Mouse (Mus musculus) neural tube, embryonic 12.5 days (tissue): Measurements from ENCODE around the gene Rsc1a1. TPM values are rescaled to one million over a fixed set of nuclear protein-coding genes. Genes with fewer than 3 reads are reported as not detected.

Source experiments
- ATAC-seq: fragments of 200-750 bp; cut with Nextera tagmentation; 2 replicates; pipeline ENCODE4 v1.8.0; 2017; ENCODE audit warnings: low read depth, mild to moderate bottlenecking, moderate TSS enrichment, moderate library complexity; ENCODE audit not compliant: low FRiP score
- H3K27ac ChIP-seq: fragments of 300-500 bp; sonication (generic); 2 replicates; pipeline ENCODE4 v1.5.1; 2016
- H3K27me3 ChIP-seq: fragments of 300-500 bp; sonication (generic); replicated peaks from 2 replicates; pipeline ENCODE4 v1.6.1; 2016; ENCODE audit warnings: mild to moderate bottlenecking
- H3K36me3 ChIP-seq: fragments of 300-500 bp; sonication (generic); 2 replicates; pipeline ENCODE4 v1.6.1; 2016; ENCODE audit warnings: mild to moderate bottlenecking
- H3K4me1 ChIP-seq: fragments of 300-500 bp; sonication (generic); 2 replicates; pipeline ENCODE4 v1.6.1; 2016
- H3K4me2 ChIP-seq: fragments of 300-500 bp; sonication (generic); replicated peaks from 2 replicates; pipeline ENCODE4 v1.6.1; 2016; ENCODE audit warnings: mild to moderate bottlenecking
- H3K4me3 ChIP-seq: fragments of 300-500 bp; sonication (generic); 2 replicates; pipeline ENCODE4 v1.5.1; 2016
- H3K9ac ChIP-seq: fragments of 300-500 bp; sonication (generic); 2 replicates; pipeline ENCODE4 v1.6.1; 2016; ENCODE audit warnings: mild to moderate bottlenecking
- H3K9me3 ChIP-seq: fragments of 300-500 bp; sonication (generic); 2 replicates; pipeline ENCODE4 v1.6.1; 2016; ENCODE audit warnings: mild to moderate bottlenecking
- WGBS: fragments of 180-500 bp; shearing (Covaris S2); methylation state at CpG from one replicate; pipeline ENCODE4 v1.1.7; 2016; 5-methylcytosine and 5-hydroxymethylcytosine counted together
- polyA plus RNA-seq: library from polyadenylated mRNA; unstranded; fragments of >200 nt; fragmentation: Nextera tagmentation; extraction: Ambion mirVana; gene quantifications from 2 replicates; pipeline ENCODE4 v1.2.1, GENCODE M21; 2016

Gene Rsc1a1
- polyA plus RNA-seq, 1 experiment from 2014 or later, result not detected

DNA sequence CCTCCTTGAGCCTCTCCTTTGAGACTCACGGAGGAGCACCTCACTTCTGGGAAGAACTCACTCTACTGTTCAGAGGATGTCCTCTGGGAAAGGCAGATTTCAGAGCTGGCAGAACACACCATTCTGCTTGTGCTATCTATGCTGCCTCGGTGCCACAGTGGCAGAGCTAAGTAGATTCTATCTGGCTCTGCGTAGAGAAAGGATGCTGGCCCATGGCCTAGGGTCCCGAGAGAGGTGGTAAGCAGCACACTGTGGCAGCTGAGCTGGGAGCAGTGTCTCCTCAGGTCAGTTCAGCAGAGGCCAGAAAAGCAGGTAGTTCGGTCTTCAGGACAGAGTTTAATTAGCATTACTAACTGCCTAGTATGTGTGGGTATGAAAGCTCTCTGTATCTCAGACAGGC lies 37.1 kb downstream of the Rsc1a1 start:
- no peak overlapping the region for H3K4me3 ChIP-seq

DNA sequence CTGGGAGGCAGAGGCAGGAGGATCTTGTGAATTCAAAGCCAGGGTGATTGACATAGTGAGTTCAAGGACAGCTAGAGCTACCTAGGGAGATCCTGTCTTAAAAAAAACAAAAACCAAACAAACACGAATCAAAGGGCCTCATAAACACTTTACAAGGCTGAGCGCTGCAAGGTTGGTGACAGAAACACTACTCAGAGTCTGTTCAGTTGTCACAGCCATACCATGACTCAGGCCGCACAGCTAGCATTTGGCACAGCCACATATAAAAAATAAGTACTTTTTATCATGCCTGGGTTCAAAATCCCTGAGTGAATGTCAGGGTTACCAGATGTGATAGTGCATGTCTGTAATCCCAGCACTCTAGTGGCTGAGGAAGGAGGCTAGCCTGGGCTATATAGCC lies 38.2 kb downstream of the Rsc1a1 start:
- 87% methylated on average over 3 of the region's 3 CpGs for WGBS
- Histone ChIP-seq H3K9me3 (no peaks in the 10 kb centered on the region), H3K4me1 (peaks cover 18% of the 10 kb centered on the region), H3K27ac (no peak overlapping the region), H3K4me2 (no peak overlapping the region), H3K9ac (no peak overlapping the region), H3K36me3 (peaks cover 13% of the 10 kb centered on the region), H3K4me3 (no peak overlapping the region), H3K27me3 (no peaks in the 10 kb centered on the region)
- ATAC-seq, result no peak

More for the DNA sequence above, 37.1 kb downstream of the Rsc1a1 start:
- WGBS, result 94% methylated on average over 5 of the region's 5 CpGs
- H3K4me1 ChIP-seq, result peaks cover 15% of the 10 kb centered on the region
- H3K4me2 ChIP-seq, result no peak overlapping the region
- H3K36me3 ChIP-seq, result peaks cover 9% of the 10 kb centered on the region
- no peaks in the 10 kb centered on the region for H3K9me3 ChIP-seq
- no peak overlapping the region for H3K9ac ChIP-seq
- no peak overlapping the region for H3K27ac ChIP-seq
- no peak for ATAC-seq
- H3K27me3 ChIP-seq, result no peaks in the 10 kb centered on the region

DNA sequence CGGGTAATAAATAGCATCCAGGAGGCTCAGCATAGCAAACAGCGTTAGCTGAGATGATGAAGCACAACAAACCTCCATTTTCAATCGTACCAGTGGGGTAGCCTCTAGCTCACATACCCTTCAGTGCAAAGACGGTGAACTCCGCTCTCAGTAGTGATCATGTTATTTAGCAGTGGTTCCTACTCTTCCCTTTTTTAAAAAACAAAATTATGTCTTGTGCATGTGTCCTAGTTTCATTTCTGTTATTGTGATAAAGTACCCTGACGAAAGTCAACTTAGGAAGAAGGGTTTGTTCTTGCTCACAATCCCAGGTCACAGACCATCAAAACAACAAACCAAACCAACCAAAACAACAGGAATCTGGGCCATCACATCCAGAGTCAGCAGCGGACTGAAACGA lies 39.4 kb downstream of the Rsc1a1 start:
- 93% methylated on average over 8 of the region's 8 CpGs for WGBS
- Histone ChIP-seq H3K4me2 (no peak overlapping the region), H3K4me3 (no peak overlapping the region), H3K4me1 (peaks cover 18% of the 10 kb centered on the region), H3K9me3 (no peaks in the 10 kb centered on the region), H3K36me3 (peaks cover 17% of the 10 kb centered on the region), H3K27me3 (no peaks in the 10 kb centered on the region), H3K27ac (no peak overlapping the region), H3K9ac (no peak overlapping the region)
- ATAC-seq, result no peak

DNA sequence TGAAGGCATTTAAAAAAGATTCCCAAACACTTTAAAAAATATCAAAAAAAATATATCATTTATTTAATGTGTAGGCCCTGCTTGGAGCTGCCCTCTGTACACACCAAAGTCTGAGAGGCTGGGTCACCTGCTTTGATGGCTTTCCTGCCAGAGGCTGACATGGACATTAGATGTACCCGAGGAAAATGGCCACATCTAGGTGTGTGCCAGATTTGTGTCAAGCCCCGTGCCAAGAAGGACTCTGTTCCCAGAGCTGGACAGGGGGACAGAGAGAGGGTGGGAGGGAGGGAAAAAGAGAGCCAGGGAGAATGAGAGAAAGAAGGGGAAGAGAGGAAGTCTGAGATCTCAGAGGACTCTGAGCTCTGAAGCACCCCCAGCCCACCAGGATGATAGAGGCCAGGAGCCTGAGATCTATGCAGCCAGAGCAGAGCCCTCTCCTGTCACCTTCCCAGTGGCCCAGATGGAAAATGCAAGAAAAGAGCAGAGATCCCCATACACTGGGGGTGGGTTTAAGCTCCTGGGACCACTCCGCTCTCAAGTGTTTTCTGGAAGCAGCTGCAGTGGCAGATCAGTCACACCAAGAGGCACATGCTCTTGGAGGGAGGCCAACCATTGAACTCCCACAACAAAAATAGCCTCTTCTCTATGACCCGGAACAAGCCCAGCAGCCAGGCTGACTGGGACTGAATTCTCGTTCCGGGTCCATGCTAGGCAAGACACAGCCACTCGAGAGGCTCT lies 42.1 kb downstream of the Rsc1a1 start:
- no peak overlapping the region for H3K4me2 ChIP-seq
- no peaks in the 10 kb centered on the region for H3K27me3 ChIP-seq
- WGBS, result 59% methylated on average over 7 of the region's 7 CpGs
- no peaks in the 10 kb centered on the region for H3K9me3 ChIP-seq
- ATAC-seq, result peak; percentile 33; the same call in 1 of the 2 replicates
- no peak overlapping the region for H3K4me3 ChIP-seq
- H3K36me3 ChIP-seq, result peaks cover 40% of the 10 kb centered on the region
- H3K4me1 ChIP-seq, result peaks cover 8% of the 10 kb centered on the region
- H3K27ac ChIP-seq, result no peak overlapping the region
- H3K9ac ChIP-seq, result no peak overlapping the region

DNA sequence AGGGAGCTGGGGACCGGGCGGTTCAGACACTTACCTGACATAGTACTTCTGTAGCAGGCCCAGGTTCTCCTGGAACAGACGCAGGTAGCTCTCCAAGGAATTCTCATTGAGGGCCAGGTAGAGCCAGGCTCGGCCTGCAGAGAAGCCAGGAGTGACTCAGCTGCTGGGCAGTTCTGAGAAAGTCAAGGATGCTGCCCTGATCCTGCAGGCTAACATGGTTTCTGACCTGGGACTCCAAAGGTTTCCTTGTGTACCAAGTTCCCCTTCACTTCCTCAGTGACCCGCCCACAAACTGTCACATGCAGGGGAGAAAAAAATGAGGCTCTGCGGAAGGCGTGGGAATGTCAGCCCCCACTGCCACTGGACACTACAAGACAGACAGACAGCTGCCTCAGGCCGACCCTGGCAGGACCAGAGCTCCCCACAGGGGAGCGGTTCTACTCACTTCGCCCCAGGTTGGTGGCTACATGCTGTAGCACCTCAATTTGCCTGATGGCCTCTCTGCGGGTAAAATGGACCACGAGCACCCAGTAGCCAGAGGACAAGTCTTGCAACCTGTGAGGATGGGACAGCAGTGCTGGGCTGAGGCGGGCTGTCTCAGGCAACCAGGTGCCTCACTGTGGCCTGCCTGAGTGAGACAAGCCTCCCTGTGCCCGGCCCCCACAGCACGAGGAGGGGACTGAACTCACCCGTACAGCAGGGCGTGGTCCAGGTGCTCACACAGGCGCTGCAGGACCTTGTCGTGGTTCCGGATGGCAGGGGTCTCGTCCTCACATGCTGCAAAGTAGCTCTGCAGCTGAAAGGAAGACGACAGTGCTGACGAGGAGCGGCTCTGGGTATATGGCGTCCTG lies 43.2 kb downstream of the Rsc1a1 start:
- 92% methylated on average over 25 of the region's 25 CpGs for WGBS
- Histone ChIP-seq H3K36me3 (peaks cover 49% of the 10 kb centered on the region), H3K9me3 (no peaks in the 10 kb centered on the region), H3K4me2 (no peak overlapping the region), H3K27ac (no peak overlapping the region), H3K9ac (no peak overlapping the region), H3K4me1 (peaks cover 8% of the 10 kb centered on the region), H3K4me3 (no peak overlapping the region), H3K27me3 (no peaks in the 10 kb centered on the region)
- ATAC-seq, result no peak

DNA sequence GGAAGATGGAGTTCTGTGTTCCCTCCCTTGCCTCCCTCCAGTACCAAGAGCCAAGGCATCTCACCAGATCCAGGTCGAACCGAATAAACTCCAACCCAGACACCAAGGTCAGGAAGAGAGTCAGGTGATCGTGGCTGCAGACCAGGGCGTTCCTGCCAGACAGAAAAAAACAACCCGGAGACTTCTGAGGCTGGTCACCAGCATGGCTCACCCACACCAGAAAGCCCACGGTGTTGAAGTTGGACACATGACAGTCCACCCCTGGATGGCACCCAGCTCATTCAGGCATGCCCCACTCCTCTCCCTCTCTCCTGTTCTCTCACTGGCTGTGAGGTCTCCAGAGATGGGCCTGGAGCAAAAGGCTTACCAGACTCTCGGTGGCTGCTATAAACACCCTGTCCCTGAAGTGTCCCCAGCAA lies 44.0 kb downstream of the Rsc1a1 start:
- WGBS, result 97% methylated on average over 7 of the region's 7 CpGs
- Histone ChIP-seq H3K4me2 (no peak overlapping the region), H3K4me1 (peaks cover 8% of the 10 kb centered on the region), H3K36me3 (peaks cover 56% of the 10 kb centered on the region), H3K4me3 (no peak overlapping the region), H3K9me3 (no peaks in the 10 kb centered on the region), H3K27me3 (no peaks in the 10 kb centered on the region), H3K9ac (no peak overlapping the region), H3K27ac (no peak overlapping the region)
- ATAC-seq, result no peak

DNA sequence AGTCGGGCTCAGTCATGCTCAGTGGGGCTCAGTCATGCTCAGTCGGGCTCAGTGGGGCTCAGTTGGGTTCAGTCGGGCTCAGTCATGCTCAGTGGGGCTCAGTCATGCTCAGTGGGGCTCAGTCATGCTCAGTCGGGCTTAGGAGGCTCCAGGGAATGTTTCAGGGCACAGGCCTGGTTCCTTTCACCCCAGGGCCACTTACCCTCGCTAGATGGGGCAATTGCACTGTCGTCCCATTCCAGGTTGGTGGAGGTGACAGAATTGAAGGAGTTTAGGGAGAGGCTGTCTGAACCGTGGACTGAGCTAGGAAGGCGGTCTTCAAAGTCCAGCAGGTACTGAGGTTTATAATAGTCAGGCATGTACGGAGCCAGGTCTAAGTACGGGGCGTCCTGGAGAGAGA lies 45.9 kb downstream of the Rsc1a1 start:
- H3K9me3 ChIP-seq, result no peaks in the 10 kb centered on the region
- H3K4me3 ChIP-seq, result no peak overlapping the region
- H3K9ac ChIP-seq, result no peak overlapping the region
- 77% methylated on average over 11 of the region's 11 CpGs for WGBS
- H3K27me3 ChIP-seq, result no peaks in the 10 kb centered on the region
- H3K4me1 ChIP-seq, result peaks cover 8% of the 10 kb centered on the region
- ATAC-seq, result no peak
- H3K27ac ChIP-seq, result no peak overlapping the region
- no peak overlapping the region for H3K4me2 ChIP-seq
- H3K36me3 ChIP-seq, result peaks cover 63% of the 10 kb centered on the region

DNA sequence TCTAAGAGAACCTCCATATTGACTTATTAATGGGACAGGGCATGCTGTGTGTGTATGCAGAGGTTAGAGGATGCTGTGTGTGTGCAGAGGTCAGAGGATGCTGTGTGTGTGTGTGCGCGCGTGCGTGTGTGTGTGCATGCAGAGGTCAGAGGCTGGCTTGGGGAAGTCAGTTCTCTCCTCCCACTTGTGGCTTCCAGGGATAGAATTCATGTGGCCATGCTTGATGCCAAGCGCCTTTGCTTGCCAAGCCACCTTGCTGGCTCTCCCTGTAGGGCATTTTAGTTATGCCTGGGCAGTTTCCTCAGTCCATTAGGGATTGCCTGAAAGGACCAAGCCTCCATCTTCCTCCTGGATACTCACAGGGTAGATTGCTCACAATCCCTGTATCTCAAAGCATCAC lies 48.7 kb downstream of the Rsc1a1 start:
- Histone ChIP-seq H3K36me3 (peaks cover 82% of the 10 kb centered on the region), H3K9ac (no peak overlapping the region)
- ATAC-seq, result no peak

DNA sequence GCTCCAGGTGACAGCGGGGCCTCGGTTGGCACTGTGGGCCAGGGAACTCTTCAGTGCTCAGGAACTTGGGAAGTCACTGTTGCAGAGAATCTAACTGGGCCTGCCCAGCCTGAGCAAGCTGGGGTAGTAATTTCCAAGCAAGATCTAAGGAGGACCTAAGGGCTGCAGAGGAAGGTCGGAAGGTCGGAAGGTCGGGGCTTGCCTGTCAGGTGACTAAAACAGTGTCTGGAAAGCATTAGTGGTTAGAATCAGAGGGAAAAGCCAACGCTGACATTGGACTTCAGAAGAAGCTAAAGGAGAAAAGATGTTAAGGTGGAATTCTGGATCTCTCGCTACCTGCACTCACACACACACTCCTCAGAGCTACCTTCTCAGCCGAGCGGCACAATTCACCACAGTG lies 49.4 kb downstream of the Rsc1a1 start:
- WGBS, result 86% methylated on average over 9 of the region's 9 CpGs
- peaks cover 82% of the 10 kb centered on the region for H3K36me3 ChIP-seq
- H3K27me3 ChIP-seq, result no peaks in the 10 kb centered on the region
- H3K9me3 ChIP-seq, result no peaks in the 10 kb centered on the region
- no peaks in the 10 kb centered on the region for H3K4me1 ChIP-seq
- H3K27ac ChIP-seq, result no peak overlapping the region
- no peak overlapping the region for H3K4me3 ChIP-seq
- H3K4me2 ChIP-seq, result no peak overlapping the region
- ATAC-seq, result no peak
- H3K9ac ChIP-seq, result no peak overlapping the region

More for the DNA sequence above, 48.7 kb downstream of the Rsc1a1 start:
- Histone ChIP-seq H3K4me3 (no peak overlapping the region), H3K4me2 (no peak overlapping the region), H3K27me3 (no peaks in the 10 kb centered on the region), H3K4me1 (no peaks in the 10 kb centered on the region), H3K27ac (no peak overlapping the region), H3K9me3 (no peaks in the 10 kb centered on the region)
- 95% methylated on average over 5 of the region's 5 CpGs for whole genome bisulfite sequencing

Other genes with a start within 250 kb of the Rsc1a1 start
- 0.38 TPM in 1 of 2 replicates, not detected in the other for gene Srarp, start 249.5 kb downstream of the Rsc1a1 start, polyA plus RNA-seq
- 51.6 and 55.7 TPM in 2 replicates for gene Zbtb17, start 240.9 kb downstream of the Rsc1a1 start, polyA plus RNA-seq
- gene Spen, start 147.0 kb downstream of the Rsc1a1 start, polyA plus RNA-seq, result 21.1 and 21.3 TPM in 2 replicates
- gene Fblim1, start 79.5 kb downstream of the Rsc1a1 start, polyA plus RNA-seq, result 30.6 and 37.0 TPM in 2 replicates
- gene Tmem82, start 67.0 kb downstream of the Rsc1a1 start, polyA plus RNA-seq, result 0.26 and 0.43 TPM in 2 replicates
- gene Slc25a34, start 61.8 kb downstream of the Rsc1a1 start, polyA plus RNA-seq, result not detected in 2 replicates
- gene Plekhm2, start 20.7 kb downstream of the Rsc1a1 start, polyA plus RNA-seq, result 7.4 TPM in 2 replicates
- 24.8 and 25.6 TPM in 2 replicates for gene Ddi2, start 37.8 kb upstream of the Rsc1a1 start, polyA plus RNA-seq
- not detected in 2 replicates for gene Agmat, start 61.1 kb upstream of the Rsc1a1 start, polyA plus RNA-seq
- gene Dnajc16, start 105.3 kb upstream of the Rsc1a1 start, polyA plus RNA-seq, result 5.5 and 7.3 TPM in 2 replicates
- 23.1 and 23.9 TPM in 2 replicates for gene Casp9, start 108.0 kb upstream of the Rsc1a1 start, polyA plus RNA-seq
- gene Cela2a, start 140.6 kb upstream of the Rsc1a1 start, polyA plus RNA-seq, result not detected in 2 replicates
- not detected in 2 replicates for gene Ctrc, start 160.8 kb upstream of the Rsc1a1 start, polyA plus RNA-seq
- 75.9 and 79.1 TPM in 2 replicates for gene Efhd2, start 189.3 kb upstream of the Rsc1a1 start, polyA plus RNA-seq